Mouse (Mus musculus) adrenal gland, adult 18-20 months (tissue): ENCODE data around the gene Adh5. TPM values are rescaled to one million over a fixed set of nuclear protein-coding genes. Genes with fewer than 3 reads are reported as not detected.

Experiments
- DNase-seq, 2 experiments: peaks; one replicate each; pipeline ENCODE4 v3.0.0; 2021 to 2022; ENCODE audit warnings: low spot score in 2 of 2
- long read RNA-seq, 2 experiments: library from polyadenylated mRNA; stranded (forward); transcript quantifications; one replicate each; pipeline ENCODE4 v2.0.0; 2021
- total RNA-seq, 2 experiments: library from RNA; stranded (reverse); gene quantifications; 1 replicate in 1 of 2; 2 replicates in 1 of 2; pipeline ENCODE4 v1.2.3; 2021

Gene Adh5
- 100 to 1,000 TPM; 139 to 209 TPM for total RNA-seq
- long read RNA-seq, experiment 1, transcript Adh5-201 (9 exons, 1,604 nt): major isoform, 40 of 44 reads
- long read RNA-seq, experiment 1, partial matches to known transcripts: 4 of 44 reads
- long read RNA-seq, experiment 1, other reads (novel, unspliced or antisense): 0 of 44 reads
- long read RNA-seq, experiment 2, transcript Adh5-201 (9 exons, 1,604 nt): major isoform, 223 of 256 reads
- long read RNA-seq, experiment 2, partial matches to known transcripts: 29 of 256 reads
- long read RNA-seq, experiment 2, other reads (novel, unspliced or antisense): 4 of 256 reads

DNA sequence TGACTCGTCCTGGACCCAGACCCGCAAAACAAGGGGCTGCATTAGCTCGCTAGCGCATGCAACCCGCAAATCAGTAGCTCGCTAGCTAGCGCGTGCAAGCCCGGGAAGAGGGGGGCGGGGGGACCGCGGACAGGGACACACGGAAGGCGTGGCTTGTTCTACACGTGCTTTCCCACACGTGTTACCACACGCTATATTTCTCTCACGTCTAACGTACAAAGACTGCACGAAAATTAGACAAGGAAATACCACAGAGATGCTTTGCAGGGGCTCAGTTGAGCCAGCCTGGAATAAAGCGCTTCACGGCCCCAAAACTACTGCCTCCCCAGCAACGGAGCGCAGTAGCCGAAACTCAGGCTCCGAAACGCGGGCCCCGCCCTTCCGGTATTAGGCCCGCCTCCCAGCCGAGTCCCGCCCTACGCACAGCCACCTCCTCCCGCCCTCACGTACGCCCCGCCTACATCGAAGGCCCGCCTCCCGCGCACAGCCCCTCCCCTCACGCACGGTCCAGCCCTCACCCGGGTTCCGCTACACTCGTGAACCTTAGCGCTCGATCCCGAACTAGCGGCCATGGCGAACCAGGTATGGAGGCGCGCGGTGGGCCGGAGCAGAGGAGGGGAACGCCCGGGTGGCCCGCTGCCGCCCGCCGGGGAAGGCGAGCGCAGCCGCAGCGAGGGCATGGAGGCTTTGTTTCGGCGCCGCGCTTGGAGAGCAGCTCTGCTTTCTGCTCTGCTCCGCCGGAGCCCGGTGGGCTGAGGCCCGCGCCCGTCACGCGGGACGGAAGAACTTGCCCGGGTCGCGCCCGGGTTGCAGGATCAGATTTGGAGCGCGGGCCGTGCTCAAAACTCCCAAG is at the start of gene Adh5:
Gene Adh5 (plus strand): TSS at position 482 of the 853 bp plus-strand sequence.
- DNase-seq: peak; percentile 89 to 90

GRCm38 (mm10) chr3:138404872-138405271 is 38.0 kb upstream of the Adh5 start:
- DNase-seq: no peak

DNA sequence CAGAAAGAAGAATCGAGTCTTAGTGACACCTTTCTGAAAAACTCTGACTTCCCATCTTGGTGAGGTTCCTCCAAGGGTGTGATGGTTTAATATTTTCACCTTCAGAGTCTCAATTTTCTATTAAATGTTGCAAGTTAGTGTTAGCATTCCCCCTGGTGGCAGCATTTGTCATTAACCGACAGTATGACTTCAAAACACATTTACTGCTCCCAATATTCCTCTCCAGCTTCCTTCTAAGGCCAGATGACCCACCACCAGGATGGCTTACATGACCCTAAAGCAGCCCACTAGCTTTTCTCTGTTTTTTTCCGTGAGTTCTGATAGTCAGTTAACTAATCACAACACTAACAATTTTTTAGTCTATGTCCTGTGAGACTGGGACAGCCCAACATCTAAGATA is 37.6 kb upstream of the Adh5 start:
- DNase-seq: peak; percentile 36 to 45

- no peak for DNase-seq
Observed at GRCm38 (mm10) chr3:138405840-138406239, 37.1 kb upstream of the Adh5 start.

DNA sequence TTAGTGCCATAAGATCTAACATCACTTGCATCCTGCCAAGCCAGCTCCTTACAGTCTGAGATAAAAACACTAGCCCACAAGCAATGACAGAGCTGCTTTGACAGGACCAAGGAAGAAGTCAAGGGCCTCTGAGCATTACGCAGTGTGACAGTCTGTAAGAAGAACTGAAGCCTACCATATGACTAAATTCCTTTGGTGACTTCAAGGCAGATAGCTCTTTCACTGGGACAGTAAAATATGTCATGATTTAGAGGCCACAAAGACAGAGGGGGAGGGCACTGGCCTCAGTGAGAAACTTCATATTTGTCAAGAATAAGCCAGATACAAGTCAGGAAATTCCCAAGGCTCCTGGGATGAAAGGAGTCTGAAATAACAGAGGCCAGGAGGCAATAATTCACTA is 35.0 kb upstream of the Adh5 start:
- no peak for DNase-seq

GRCm38 (mm10) chr3:138409585-138409984 is 33.3 kb upstream of the Adh5 start:
- no peak for DNase-seq

DNA sequence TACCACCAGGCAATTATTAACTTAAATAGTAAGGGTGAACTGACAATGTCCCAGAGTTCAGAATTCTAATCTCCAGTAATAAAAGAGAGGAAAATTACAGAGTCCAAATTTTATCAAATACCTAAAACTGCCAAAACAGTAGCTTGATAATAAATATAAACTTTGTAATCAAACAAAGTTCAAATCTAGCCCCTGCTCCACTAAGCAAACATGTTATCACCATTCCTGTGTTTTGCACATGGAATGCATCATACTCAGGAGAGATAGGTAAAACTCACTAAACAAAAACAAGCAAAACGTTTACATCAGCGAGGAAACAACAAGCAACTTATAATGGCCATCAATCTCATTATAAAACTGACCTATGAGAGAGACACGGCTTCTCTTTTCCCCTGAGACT is 32.7 kb upstream of the Adh5 start:
- DNase-seq: no peak

DNA sequence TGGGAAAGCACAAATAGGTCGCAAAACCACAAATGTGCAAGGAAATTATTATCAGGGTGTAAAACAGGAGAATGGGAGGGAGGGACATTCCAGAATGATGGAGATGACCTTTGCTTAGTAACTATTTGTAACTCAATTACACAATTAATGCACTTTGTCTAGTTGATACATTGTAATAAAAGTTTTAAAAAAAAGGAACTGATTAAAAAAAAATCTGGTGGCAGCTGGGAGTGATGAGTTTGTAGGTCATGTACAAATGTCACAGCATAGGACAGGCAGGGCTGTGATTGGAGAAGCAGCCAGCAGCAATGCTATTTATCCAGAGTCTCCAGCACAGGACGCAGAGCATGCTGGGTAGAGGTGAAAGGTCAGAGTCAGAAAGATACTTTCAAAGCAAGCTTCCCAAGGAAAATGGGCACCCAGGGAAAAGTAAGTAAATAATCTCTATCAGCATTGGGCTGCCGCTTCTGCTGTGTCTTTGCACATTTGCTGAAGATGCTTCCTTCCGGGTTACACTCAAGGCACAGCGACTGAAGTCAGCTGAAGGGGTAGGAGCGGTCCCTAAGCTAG is 27.7 kb upstream of the Adh5 start, which contains the start of gene Adh4:
Gene Adh4 (plus strand): TSS at position 346 of the 570 bp plus-strand sequence.
- no peak for DNase-seq

- no peak for DNase-seq
Observed at GRCm38 (mm10) chr3:138419369-138419768, 23.5 kb upstream of the Adh5 start.

DNA sequence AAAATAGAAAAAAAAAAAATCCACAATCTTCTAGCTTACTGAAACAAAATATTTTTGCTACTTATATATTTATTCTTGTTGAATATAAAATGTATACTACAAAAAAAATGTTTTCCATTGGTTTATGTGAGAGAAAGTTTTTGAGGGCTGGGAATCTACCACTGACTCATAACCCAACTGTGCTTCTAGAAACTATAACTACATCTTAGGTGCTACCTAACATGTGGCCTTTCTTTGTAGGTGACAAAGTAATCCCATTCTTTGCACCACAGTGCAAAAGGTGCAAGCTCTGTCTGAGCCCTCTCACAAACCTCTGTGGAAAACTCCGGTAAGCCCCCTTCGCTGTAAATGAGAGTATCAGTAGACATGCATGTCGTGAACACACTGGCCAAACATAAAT is 22.5 kb upstream of the Adh5 start:
- no peak for DNase-seq

DNA sequence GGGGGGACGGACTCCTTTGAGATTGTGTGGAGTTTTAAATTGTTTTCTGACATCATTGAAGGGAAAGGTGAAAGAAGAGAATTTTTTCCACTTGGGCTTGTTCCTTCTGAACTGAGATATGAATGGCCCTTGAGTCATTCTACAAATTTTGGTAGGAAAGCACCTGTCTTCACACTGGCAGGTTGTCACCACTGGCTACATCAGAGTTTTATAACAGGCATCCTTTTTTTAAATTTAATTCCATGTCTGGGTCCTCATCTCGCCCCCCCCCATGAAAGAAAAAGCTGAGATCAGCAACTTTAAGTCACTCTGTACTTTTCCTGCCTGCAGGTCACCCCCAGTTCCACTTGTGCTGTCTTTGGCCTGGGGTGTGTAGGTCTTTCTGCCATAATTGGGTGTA is 19.2 kb upstream of the Adh5 start:
- DNase-seq: no peak

DNA sequence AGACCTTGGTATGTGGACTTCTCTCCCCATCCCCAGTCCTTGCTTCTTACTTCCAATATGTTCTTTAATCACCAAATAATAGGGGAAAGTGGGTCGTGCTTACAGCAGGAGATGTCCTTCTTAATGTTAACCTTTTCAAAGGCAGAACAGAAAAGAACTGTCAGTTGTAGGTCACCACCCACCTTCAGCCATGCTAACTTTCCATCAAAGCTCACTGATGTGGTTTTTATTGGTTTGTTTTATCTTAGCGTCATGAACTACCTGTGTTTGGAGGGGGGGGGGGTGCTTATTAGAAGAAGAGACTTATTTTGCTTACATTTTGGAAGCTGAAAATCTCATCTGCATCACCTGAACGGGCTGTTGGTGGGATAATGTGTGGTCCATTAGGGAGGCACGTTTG is 18.6 kb upstream of the Adh5 start:
- no peak for DNase-seq

- DNase-seq: no peak
Observed at GRCm38 (mm10) chr3:138430360-138430976, 12.4 kb upstream of the Adh5 start.

DNA sequence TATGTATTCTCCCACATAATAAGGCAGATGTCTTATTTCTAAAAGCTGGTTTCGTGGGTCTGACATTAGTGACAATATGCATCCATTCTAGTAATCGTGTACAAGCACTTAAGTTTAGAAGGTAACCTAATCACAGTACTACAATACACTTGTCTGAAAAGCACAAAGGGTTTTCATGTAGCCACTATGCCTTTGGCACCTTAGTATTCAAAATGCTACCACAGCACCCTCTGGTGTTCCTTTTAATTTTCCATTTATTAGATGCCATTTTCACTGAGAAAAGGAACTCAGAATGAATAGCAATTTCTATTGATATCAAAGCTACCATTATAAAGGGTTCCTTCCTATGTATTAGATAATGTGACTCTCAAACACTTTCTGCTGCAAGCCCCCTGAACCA is 11.1 kb upstream of the Adh5 start:
- no peak for DNase-seq

DNA sequence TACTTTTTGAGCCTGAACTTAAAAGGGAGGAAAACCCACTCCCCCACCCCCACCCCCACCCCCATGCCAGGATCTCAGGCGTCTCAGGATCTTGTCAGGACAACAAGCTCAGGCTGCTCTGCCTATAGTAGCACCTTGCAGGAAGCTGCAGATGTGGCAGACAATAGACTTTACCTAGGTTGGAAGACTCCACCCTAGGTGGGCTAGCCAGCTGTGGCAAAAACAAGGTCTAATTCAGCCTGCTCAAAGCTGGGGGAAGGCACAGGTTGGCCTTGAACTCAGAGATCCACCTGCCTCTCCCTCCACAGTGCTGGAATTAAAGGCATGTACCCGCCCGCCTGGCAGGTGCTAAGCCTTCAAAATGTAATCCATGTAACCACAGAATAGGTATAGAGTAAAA is 4.2 kb upstream of the Adh5 start:
- no peak for DNase-seq

- DNase-seq: no peak
Observed at GRCm38 (mm10) chr3:138442203-138442602, 690 bp upstream of the Adh5 start.

GRCm38 (mm10) chr3:138443465-138443771 is 525 bp downstream of the Adh5 start:
- DNase-seq: no peak

- no peak for DNase-seq
Observed at GRCm38 (mm10) chr3:138448077-138448860, 5.4 kb downstream of the Adh5 start.

DNA sequence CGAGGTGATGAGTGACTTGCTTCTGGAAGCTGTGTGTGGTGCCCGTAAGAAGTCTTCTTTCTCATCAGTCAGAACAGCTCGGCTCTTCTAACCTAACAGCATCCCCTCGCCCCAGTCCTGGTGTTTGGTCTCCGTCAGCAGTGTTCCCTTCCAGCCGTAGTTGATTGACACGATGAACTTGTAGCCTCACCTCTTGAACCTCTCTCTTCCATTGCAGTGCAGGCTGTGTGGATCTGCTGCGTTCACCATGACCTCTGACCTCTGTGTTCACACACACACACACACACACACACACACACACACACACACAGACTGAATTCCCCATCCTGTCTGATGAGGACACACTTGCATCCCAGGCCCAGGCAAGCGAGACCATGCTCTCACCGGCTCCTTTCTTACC is 9.3 kb downstream of the Adh5 start:
- no peak for DNase-seq

- no peak for DNase-seq
Observed at GRCm38 (mm10) chr3:138454234-138454633, 11.3 kb downstream of the Adh5 start.
